Mouse (Mus musculus): ENCODE results near the gene S1pr4.
A peak's percentile ranks its signal among the peaks of the same experiment; 100 is the strongest.

- TF ChIP-seq CTCF (IDR thresholded peaks at IDR 0.05) (peak; percentile 75), POLR2A (IDR thresholded peaks at IDR 0.05; ENCODE audit: insufficient read depth, low read depth, low read length) (no peak)
These were observed 36.8 kb upstream of the S1pr4 start for GRCm38 (mm10) chr10:81536734-81537133.
